Mouse (Mus musculus): ENCODE measurements around the gene Mpdu1.

GRCm38 (mm10) chr11:69682840-69683533, 20.5 kb upstream of the Mpdu1 start:
- TF ChIP-seq CTCF (IDR thresholded peaks at IDR 0.05 in 2 of 3, conservative IDR thresholded peaks at IDR 0.05 in 1 of 3; ENCODE audit: control insufficient read depth in 1 of 3, insufficient read depth in 1 of 3, low read depth in 2 of 3, low read length in 3 of 3, poor library complexity in 1 of 3, severe bottlenecking in 1 of 3) (peak; percentile 95 to 98 (median 96)), HCFC1 (IDR thresholded peaks at IDR 0.05; ENCODE audit: low read depth, low read length) (no peak), UBTF (IDR thresholded peaks at IDR 0.05; ENCODE audit: borderline replicate concordance, insufficient read depth, low read depth, low read length) (no peak), SIN3A (IDR thresholded peaks at IDR 0.05; ENCODE audit: low read length) (peak; percentile 90), POLR2A (IDR thresholded peaks at IDR 0.05; ENCODE audit: control insufficient read depth in 1 of 2, insufficient read depth in 1 of 2, low read depth in 1 of 2, low read length in 2 of 2, poor library complexity in 1 of 2) (no peak), SMC3 (IDR thresholded peaks at IDR 0.05; ENCODE audit: low read depth, low read length) (peak; percentile 88), ZNF384 (IDR thresholded peaks at IDR 0.05; ENCODE audit: low read depth, low read length) (no peak), CHD2 (IDR thresholded peaks at IDR 0.05; ENCODE audit: low read length) (no peak), MXI1 (IDR thresholded peaks at IDR 0.05; ENCODE audit: low read depth, low read length) (no peak; the same call in 1 of the 2 replicates)

Measured in MEL (cell line).